Mouse (Mus musculus): ENCODE results near the gene Trip12.

- TF ChIP-seq CTCF (IDR thresholded peaks at IDR 0.05; ENCODE audit: extremely low read depth, insufficient read depth, insufficient read length, insufficient replicate concordance) (no peak), POLR2A (IDR thresholded peaks at IDR 0.05; ENCODE audit: low read depth, low read length) (no peak)
Measured at GRCm38 (mm10) chr1:84799166-84799565, 41.1 kb downstream of the Trip12 start.

Data from spleen, adult 2 months (tissue).